Mouse (Mus musculus): ENCODE measurements around the gene Atad5.
A peak's percentile ranks its signal among the peaks of the same experiment; 100 is the strongest.
"Not testable (repeated sequence)": the region's sequence is repeated elsewhere in the genome, so short reads cannot be mapped to it uniquely, and the experiment has no call there.

Gene Atad5

DNA sequence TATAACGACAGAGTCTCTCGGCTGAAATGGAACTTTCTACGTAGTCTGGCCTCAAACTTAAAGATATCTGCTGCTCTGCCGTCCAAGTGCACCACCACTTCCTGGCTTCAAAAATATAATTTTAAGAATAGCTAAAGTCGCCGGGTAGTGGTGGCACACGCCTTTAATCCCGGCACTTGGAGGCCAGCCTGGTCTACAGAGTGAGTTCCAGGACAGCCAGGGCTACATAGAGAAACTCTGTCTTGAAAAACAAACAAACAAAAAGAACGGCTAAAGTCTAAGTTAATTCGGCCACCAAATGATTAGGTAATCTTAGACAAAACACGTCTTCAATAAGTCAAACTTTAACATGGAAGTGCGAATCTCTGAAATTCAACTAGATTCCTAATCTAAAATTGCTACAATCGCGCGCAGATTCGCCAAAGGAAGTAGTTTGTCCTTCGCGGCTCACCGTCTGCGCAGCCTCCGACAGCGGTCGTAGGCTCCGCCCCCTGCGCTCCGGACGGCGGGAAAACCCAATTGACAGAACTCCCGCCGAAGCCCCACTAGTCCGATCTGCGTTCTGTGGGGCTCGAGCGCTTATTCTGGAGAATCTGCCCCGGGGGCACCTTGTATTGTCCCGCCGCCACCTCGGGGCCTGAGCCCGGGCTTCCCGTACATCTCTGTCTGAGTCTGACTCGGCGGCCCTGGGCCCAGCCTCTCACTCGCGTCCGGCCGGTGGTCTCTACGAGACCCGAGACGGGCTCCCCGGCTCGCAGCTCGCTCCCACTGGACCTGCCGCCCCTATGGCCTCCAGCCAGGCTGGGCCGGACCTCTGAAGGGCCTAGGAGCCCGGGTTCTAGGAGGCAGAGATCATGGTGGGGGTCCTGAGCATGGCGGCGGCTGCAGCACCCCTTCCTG lies at the start of gene Atad5:
Gene Atad5, plus strand, starts transcription at position 484 of the 900 bp plus-strand sequence.
- peak; percentile 90 for DNase-seq

DNA sequence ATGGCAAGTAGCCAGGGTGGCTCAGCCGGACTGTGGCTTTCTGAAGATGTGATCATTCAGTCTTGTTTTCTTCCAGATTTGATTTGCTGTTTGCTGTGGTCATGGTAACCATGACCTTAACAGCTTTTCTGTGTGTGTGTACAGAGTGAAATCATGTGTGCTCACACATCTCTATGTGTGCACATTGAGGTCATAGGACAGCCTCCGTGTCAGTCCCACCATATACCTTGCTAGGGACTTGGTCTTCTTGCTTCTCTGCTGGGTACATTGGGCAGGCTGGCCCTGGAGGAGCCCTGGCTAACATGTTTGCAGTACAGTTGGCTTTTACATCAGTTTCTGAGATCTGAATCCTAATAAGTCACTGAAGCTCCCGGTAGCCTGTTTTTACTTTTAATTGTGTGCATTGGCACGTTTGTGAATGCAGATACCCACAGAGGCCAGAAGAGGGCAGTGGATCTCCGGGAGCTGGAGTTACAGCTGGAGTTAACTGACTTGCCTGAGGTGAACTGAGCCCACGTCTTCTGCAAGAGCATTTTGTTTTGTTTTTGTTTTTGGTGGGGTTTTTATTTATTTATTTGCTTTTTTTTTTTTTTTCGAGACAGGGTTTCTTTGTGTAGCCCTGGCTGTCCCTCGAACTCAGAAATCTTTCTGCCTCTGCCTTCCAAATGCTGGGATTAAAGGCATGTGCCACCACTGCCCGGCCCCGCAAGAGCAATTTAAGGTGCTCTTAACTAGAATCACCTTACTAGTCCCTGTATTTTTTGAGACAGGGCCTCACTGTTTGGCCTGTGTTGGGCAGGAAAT lies 46.4 kb upstream of the Atad5 start:
- peak; percentile 61 for DNase-seq

DNA sequence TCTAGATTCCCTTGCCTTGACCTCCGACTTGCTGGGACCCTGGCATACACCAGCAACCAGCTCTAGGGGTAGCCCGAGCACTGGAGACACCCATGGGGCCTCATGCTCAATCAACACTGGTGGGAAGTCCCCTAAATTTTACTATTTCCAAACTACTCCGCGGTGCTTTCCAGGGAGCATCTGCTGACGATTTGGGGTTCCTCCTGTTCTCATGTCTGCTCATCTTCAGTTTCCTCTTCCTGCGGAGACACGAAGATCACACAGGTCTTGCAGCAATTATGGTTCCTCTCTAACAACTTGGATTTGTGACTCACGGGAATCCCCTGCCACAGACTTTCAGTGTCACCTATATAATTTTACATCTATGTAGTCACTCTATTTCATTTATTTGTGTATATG lies 45.8 kb upstream of the Atad5 start:
- DNase-seq = no peak

DNA sequence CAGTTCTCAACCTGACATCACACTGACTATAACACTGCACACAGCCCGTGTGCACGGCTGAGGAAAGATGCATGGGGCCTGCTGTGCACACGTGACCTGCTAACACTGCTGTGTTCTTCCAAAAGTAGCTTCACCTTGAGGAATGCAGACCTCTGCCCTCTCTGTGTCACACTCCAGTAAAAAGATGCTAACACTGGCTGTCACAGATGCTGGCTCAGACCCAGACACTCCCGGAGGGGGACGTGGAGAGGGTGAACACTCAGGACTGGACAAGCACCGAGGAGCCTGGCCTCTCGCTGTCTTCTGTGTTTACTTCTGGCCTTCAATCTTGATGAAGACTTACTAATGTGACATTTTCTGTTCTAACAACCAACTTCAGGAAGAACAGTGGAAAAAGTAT lies 42.3 kb upstream of the Atad5 start:
- no peak for DNase-seq

DNA sequence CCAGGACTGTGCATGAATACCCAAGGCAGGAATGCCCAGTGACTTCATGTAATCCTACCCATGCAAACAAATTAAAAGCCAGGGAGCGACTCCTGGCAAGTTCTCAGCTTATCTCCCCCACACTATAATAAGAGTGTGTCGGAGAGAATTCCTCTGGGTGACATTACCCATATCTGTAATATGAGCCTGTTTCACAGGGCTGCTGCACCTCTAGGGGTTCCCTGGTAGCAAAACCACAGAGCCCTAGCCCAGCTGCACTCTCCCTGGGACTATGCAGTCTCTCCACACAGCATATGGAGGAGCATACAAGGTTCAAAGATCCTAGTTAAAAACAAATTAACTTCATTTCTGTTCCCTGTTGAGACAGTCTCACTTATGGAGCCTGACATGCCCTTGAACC lies 39.1 kb upstream of the Atad5 start:
- DNase-seq = no peak

DNA sequence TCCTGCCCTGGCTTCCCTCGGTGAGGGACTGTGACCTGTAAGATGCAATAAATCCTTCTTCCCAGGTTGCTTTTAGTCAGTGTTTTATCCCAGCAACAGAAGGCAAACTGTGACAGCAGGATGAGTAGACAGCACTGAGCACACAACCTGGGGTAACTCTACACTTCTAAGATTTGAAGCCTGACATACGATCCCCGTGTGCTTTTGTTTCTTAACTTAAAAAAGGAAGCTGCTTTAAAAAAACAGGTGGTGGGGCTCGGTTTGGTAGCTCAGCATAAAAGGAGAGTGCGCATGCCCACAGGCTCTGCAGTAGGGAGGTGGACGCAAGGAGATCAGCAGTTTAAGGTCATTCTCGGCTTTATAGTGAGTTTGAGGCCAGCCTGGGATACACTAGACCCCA lies 36.7 kb upstream of the Atad5 start:
- no peak for DNase-seq

GRCm38 (mm10) chr11:80053171-80053570 lies 36.0 kb upstream of the Atad5 start:
- DNase-seq = no peak

GRCm38 (mm10) chr11:80054659-80055058 lies 34.5 kb upstream of the Atad5 start:
- DNase-seq = no peak

DNA sequence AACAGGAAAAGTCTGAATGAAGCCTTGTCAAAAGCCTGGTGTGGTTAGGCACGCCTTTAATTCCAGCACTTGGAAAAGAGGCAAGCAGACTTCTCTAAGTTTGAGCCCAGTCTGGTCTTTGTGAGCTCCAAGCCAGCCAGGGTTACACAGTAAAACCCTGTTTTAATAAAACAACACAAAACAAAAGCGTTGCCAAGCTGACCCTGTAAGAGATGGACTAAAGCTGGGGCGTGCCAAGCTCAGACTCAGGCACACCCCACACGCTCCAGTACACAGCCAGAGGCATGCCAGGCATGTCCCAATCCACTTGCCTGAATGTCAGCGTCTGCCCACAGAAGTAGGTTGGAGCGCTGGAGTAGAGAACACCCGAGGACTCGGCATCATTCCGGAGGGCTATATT lies 33.1 kb upstream of the Atad5 start:
- no peak for DNase-seq

DNA sequence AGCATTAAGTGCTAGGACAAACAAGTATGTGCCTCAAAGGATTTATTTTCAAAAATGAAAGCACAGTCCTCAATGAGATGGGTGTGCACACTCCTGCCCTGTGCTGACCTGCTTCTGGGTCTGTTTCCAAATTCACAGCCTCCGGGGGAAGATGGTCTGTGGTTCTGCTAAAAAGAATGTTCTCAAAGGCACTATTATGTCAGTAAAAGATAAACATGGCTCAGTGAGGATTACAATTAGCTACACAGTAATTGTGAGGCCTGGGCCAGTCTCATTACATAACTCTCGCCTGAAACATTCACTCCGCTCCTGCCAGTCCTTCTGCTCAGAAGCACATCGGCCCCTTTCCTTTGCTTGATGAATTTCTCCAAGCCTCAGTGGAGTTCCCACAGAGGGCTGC lies 27.0 kb upstream of the Atad5 start:
- DNase-seq = no peak

DNA sequence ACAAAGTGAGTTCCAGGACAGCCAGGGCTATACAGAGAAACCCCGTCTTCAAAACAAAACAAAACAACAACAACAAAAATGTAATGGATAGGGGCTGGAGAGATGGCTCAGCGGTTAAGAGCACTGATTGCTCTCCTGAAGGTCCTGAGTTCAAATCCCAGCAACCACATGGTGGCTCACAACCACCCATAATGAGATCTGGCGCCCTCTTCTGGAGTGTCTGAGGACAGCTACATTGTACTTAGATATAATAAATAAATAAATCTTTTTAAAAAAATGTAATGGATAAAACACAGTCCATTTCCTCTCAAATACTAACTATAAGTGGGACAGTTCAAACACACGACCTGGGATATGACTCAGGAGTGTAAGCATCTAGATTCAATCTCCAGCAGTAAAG lies 22.8 kb upstream of the Atad5 start:
- not testable (repeated sequence) for DNase-seq

DNA sequence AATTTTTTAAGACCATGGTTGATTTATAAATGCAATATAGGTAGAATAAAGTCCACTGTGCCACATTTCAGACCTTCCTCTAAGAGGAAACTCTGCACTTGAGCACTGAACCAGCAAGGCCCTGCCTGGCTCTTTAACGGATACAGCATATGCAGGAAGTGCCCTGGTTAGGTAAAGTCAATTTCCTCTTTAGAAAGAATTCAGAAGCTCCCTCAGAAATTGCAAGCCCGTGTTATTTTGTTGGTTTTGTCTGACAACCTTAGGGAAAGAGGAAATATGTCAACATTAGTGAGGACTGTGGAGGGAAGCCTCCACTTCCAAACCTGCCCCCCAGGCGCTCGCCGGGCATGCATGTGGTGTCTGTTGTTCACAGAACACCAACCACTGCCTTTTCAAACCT lies 21.6 kb upstream of the Atad5 start:
- DNase-seq = peak; percentile 51

DNA sequence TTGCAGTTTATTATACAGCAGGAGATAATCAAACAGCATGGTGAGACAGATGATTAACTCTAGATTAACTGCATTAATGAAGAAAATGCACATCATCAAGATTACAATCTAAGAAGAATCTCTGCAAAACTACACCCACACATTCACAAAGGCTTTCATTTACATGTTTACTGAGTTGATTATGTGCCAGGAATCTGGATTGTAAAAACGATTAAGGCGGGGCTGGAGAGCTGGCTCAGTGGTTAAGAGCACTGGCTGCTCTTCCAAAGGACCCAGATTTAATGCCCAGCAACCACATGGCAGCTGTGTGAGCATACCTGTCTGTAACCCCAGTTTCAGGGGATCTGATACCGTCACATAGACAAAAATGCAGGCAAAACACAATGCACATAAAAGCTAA lies 19.4 kb upstream of the Atad5 start:
- DNase-seq = no peak

DNA sequence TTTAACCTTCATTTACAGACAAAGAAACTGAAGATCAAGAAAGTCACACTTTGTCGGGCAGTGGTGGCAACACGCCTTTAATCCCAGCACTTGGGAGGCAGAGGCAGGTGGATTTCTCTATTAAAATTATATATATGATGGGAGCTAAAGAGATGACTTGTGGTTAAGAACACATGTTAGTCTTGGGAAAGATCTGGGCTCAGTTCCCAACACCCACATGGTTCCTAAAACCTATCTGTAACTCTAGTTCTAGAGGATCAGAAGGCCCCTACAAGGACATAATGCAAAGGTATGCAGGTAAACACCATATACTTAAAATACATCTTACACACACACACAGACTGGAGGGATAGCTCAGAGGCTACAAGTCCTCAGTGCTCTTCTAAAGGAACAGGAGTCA lies 18.2 kb upstream of the Atad5 start:
- no peak for DNase-seq

GRCm38 (mm10) chr11:80072365-80072764 lies 16.8 kb upstream of the Atad5 start:
- DNase-seq = no peak

- DNase-seq = no peak
Observed at GRCm38 (mm10) chr11:80075608-80076277, 13.5 kb upstream of the Atad5 start.

DNA sequence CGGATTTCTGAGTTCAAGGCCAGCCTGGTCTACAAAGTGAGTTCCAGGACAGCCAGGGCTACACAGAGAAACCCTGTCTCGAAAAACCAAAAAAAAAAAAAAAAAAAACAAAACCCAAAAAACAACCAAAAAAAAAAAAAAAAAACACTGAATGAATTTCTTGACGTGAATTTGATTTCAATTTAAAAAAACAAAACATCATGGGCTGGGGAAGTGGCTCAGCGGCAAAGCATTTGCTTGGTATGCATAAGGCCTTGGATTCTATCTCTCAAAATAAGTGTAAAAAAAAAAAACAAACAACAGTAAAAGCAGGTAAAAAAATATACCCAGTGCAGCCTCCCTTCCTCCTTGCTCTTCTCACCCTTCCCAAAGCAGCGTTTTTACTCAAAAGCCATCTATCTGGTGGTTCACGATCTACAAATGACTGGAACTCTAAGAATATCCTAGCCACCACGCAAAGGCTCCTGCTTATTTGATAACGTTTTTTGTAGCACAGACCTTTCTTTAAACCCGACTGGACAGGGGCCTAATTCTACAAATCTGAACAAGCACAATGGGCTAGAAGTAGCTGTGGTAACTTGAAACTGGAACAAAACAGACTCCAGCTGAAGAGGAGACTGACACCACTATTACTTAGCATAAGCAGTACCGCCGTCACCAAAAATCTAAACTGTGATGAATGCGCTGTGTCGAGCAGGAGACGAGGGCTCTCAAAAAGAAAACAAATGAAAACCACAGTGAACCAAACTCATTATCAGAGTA lies 11.2 kb upstream of the Atad5 start:
- no peak for DNase-seq

GRCm38 (mm10) chr11:80078831-80079230 lies 10.4 kb upstream of the Atad5 start:
- DNase-seq = no peak

- no peak for DNase-seq
Observed at GRCm38 (mm10) chr11:80079751-80080150, 9.4 kb upstream of the Atad5 start.

DNA sequence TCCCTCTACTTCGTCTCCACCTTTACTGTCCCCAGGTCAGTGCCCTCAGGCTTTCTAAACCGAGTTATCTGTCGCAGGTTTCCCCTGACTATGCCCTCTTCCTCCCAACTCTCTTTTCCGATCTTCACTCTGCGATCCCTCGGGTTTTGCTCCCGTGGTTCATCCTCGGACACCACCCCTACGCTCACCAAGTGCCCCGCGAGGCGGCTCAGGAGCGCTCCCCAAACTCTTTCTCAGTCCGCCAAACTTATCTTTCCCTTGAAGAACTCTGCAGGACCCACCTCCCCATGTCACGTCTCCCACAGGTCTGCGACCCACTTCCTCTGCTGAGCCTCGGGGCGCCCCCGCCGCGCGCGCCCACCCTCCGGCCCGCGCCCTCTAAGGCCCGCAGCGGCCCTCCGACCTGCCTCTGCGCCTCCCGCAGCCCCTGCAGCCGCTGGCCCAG lies 8.8 kb upstream of the Atad5 start:
- DNase-seq = no peak

DNA sequence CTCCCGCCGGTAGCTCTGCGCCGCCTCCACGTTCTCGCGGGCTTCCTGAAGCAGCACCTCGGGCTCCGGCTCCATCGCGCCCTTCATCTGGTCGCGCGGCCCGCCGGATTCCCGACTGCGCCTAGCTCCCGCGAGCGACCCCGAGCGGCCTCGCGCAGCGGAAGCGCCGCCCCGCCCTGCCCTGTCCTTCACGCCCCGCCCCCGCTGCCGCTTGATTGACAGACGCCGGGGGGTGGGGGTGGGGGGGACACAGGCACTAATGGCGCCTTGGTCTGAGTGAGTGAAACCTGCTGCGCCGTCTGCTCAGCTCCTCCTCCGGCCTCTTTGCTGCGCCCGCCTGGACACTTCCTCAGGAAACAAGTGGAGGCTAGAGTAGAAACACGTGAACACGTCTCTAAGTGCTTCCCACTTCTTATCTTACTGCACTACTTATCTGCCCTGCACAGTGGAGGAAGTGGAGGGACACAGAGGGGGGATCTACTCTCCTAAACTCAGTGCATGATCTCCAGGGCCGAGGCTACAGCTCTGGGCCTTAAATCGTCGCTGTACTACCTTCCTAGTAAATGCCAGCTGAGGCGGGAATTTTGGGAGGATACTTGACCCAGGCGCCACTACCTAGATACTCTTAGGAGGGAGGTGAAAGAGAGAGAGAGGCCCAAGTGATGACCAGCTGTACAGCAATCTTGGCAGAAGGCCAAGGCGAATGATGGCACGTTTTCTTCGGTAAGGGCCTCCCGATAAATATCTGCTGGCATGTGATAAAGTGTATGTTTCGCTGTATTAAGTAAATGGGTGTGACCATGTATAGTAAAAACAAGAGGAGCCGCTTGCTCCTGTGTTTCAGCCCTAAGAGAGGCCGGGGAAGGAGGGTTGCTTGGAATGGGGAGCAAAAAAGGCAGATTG lies 8.1 kb upstream of the Atad5 start, which contains the start of gene Crlf3:
Gene Crlf3, minus strand, starts transcription at position 166 of the 903 bp plus-strand sequence.
- DNase-seq = peak; percentile 96

Measured in thymus, postnatal 25 days (tissue).